Mouse (Mus musculus) kidney, postnatal 4 days (tissue): Measurements from ENCODE around the gene Tecpr2.

Experiments
- DNase-seq, 2 experiments: peaks; one replicate each; pipeline ENCODE4 v3.0.0; 2021; ENCODE audit warnings: mixed read lengths in 2 of 2

The Tecpr2 gene

DNA sequence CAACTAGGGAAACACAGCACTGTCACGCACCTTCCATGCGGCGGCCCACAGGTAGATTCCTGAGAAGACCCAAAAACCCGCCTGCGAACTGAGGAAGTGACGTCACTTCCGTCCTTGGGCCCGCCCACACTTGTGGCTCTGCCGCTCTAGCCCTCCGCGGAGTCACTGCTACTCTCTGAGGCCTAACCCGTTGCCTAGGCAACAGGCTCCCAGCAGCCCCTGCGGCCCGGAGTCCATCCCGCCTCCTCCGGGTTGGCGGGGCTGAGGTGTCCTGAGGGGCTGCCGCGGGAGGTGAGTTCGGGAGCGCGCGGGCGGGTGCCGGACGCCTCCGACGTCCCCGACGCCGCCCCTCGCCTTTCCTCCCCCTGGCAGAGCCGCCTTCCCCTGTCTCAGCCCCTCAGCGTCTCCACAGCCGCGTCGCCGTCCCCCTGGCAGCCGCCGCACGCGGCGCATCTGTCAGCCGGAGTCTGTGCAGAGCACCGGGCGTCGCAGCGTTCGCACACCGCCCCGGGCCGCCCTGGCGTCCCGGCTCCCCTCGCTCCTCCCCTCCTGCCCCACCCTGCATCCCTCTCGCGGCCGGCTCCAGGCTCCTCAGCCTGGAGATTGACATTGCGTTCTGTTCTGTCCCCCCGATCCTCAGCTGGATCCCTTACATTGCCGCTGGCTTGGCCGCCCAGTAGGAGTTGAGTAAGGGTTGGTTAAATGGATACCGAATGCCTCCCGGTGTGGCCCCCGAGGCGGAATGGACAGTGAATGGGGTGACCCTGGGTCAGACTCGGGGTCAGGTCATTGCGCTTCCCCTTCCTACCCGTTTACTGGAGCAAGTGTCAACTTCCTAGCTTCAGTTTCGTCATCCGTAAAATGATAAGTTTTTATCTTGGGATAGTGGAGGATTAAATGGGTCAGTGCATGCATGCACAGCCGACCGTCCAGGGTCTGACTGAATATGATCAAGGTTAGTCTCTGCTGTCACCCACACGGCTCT lies at the start of gene Tecpr2, which contains the start of gene Cinp:
TSS of gene Tecpr2 (plus strand) at position 229 of the 985 bp plus-strand sequence.
TSS of gene Cinp (minus strand) at position 110 of the 985 bp plus-strand sequence.
- DNase-seq = peak; percentile 96 to 98

DNA sequence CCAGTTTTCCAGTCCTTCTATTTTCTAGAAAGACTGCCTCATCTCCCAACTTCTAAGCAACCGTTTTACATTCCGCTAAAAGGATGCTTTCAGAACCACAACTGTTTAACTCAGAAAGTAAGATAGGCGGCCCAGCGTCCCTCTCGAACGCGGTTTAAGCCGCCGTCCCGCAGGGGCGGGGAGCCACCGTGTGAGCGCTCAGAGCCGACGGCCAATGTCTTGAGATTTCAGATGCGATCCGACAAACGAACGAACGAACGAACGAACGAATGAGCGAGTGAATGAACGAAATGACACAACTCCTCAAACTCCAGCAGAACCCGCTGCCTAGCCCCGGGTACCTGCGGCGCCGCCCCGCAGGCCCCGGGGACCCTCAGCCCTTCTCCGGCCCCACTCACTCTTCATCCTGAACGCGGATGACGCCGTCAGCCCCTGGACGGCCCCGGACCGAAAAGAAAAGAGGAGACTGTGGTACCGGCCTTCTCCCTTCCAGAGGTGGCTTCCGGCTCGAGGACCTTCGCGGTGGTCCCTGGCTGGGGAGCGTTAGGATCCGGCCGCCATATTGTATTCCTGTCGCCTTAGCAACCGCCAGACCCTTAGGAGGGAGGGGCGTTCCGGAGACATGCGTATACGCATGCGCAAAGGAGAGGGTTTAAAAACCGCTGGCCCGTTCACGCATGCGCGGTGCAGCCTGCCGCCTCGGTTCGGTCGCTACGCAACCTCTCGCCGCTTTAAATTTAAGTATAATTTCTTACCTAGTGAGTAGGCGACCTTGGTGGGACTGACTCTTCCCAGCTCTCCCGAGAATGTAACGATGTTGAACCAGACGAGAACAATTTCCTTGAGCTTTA lies 48.5 kb upstream of the Tecpr2 start, which contains the start of gene Mok:
TSS of gene Mok (minus strand) at position 592 of the 851 bp plus-strand sequence.
- DNase-seq = peak; percentile 97

DNA sequence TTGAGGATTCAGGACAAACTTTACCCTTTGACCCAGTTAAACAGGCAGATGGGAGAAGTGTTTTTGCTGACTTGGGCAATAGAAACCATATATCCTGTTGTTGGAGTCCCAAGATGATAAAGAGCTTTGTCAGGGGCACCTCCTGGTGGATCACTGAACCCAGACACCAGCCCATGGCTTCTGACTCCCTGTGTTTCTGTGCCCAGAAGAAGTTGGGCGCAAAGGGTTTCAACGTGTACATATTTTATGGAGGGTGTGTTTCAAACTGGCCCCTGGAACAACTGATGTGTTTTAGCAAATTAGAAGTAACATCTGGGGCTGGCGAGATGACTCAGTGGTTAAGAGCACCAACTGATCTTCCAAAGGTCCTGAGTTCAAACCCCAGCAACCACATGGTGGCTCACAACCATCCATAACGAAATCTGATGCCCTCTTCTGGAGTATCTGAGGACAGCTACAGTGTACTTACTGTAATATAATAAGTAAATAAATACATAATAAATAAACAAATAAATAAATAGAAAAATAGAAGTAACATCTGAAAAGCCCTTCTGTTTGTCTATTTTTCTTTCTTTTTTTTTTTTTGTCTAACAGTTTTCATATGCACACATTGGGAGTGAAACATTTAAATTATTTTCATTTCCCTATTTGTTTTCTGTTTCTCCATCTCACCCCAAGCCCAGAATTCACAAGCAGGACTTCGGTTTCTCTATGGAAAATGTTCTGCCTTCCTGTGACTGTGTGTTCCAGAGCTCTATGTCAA lies 47.2 kb upstream of the Tecpr2 start:
- no peak for DNase-seq

DNA sequence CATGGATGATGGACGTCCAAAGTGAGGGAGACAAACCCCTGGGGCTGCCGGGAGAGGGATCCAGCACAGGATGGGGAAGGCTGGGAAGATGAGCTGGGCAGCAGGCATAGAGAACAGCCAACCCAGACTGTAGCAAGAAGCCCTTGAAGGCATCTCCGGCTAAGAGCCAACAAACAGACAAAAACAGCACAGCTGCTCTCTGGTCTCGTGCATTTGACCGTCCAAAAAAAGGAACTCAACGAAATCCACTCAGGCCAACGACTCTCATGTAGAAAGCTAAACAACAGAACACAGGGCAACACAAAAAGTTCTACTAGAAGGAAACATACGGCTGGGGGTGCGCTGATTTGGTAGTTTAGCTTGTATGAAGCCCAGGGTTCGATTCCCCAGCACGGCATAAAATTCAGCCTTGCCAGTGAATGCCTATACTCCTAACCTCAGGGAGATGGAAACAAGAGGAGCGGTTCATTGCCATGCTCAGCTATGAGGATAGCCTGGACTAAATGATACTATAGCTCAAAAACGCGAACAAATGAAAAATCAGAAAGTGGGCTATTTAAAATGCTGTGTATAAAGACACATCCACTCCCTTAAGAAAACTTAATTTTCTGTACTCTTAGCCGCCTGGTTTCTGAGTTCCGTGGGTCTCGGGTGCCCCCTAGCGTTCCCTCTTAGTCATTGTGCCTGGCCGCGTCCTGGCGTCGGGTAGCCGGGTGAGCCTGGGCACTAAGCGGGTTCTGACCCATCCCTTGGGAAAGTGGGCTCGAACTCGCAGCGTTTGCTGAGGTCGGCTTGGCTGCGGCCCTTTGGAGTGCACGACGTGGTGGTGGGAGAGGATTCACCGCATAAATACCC lies 45.6 kb upstream of the Tecpr2 start:
- peak; percentile 89 to 91 for DNase-seq

DNA sequence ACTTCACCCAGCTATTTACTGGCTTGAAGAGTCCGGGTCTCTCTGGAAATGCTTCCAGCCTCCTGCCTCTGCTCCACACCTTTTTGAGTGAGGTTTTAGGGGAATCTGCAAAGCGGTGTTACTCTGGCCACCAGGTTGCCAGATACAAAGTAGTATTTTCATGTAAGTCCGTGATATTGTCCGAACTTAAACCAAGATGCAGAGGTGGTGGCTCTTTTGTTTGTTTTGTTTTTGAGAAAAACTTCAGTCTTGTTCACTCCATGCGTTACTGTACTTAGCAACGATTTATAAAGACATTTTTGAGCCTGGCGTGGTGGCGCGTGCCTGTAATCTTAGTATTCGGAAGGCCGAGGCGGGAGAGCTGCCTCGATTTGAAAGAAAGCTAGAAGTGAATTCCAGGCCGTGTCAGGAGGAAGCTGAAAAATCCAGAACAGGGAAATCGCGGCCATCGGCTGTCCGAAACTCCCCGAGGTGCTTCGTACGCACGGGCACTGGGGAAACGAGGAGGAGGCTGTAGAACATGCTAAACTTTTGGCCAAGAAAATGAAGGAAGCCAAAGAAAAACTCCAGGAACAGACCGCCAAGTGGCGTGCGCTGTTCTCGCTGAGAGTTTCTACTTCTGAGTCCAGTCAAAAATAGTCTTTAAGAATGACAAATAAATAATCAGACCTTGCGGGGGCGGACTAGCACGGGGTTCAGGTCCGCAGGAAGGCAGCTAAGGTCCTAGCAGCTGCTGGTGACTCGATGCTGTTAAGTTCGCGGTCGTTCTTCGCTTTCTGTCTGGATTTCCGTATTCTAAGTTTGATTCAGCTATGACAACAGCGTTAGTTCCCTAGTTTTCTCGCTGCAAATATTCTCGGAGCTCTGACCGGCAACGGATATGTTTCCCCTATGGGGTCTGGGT lies 44.6 kb upstream of the Tecpr2 start:
- peak in 1 of 2 experiments; percentile 53 for DNase-seq

DNA sequence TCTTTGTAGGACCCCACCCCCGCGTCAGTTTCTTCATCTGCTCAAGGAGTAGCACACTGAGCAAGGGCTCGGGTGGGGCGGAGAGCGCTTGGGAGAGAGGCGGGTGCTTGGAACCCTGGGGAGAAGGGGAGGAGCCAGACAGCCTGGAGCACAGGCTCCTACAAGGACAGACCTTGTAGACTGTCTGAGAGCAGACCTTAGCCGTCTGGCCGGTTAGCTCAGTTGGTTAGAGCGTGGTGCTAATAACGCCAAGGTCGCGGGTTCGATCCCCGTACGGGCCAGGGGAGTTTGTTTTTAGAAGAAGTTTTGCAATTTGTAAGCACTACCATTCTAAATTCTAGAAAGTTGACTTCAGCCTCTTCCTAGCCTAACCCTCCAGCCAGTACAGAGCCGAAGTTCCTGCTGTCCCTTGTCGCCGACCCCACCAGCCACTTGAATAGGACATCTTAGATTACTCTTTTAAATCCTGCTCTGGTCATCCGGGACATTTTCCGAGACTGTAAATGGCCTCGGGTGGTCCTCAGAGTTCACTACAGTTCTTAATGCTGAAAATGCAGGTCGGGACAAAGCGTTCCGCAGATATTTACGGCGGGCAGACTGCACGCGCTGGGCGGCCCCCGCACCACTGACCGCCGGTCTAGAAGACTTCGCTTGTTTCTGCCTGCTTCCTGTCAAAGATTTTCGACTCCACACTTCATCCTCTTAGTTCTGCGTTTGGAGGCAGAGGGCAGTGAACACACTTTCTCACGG lies 43.8 kb upstream of the Tecpr2 start:
- DNase-seq = peak; percentile 91 to 94

DNA sequence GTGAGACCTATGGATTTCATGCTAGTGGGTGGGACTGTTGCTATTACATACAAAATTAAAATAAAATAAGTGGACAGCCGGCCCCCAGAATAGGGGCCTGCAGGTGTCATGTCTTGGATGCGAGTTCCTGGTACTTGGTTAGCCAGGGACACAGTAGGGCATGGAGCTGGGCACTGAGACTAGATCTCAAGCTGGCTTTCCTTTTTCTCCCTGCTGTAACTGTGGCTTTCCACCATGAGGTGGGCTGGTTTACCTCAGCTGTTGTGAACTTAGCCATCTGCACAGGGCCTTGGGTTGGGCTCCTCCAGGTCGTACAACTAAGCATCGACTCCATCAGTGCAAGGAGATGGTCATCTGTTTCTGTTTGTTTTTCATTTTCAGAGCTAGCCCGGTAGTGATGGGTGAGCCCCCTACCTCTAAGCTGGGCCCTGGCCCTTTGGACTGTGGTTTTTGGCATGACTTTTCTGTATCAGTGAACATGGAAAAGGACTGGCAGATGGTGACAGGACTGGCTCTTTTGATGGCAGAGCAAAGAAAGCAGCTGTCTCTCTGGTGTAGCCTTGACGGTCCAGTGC lies 42.8 kb upstream of the Tecpr2 start:
- DNase-seq = no peak

DNA sequence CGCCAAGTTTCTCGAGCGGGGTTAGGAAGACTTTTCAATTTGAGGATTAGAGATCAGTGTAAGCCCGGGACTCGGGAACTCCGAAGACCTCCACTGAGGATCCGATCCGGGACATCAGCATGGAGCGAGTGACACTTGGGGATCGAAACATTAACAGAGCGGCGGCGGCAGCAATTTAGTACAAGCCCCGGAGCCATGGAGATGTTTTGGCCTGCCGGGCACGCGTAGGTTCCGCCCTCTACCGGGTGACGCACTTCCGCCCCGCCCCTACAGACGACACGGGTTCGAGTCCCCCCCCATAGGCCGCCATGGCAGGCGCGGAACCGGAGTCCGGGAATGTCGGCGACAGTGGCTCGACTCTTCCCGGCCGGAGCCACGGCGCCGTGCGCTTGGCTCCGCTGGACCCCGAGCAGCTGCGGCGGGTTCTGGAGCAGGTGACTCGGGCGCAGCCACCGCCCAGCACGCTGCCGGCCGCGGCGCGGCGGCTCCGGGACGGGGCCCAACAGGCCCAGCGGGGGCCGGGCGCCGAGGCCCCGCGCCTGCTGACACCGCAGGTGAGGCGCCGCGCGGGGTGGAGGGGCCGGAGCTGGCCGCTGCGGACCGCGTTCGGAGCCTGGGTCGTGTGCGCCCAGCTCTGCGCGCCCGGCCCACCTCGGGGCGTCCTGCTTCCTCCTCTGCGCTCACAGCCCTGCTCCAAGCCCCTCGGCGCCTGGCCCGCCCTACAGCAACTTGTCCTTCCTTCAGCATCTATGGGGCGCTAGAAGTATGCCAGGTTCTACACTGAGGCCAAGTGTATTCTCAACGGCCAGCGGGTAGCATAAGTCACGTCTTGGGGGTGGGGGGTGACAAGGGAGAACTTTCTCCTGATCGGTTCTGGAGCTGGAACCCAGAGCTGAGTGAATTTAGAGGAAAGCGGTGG lies 38.8 kb upstream of the Tecpr2 start, which contains the start of gene Zfp839:
TSS of gene Zfp839 (plus strand) at position 244 of the 919 bp plus-strand sequence.
- peak; percentile 89 to 93 for DNase-seq

DNA sequence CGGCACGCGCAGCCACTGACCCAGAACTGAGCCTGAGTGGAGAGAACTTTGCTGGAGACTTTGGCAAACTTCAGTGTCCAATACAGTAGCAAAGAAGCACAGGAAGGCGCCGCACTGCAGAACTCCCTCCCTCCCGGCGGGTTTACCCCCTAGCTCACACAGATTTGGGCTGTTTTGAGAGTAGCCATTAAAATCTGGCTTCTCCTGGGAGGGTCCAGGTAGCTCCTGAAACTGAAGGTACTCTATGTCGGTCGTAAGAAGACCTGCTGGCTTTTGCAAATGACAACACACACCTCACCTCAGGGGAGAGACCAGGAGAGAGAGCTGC lies 38.2 kb upstream of the Tecpr2 start:
- no peak for DNase-seq

DNA sequence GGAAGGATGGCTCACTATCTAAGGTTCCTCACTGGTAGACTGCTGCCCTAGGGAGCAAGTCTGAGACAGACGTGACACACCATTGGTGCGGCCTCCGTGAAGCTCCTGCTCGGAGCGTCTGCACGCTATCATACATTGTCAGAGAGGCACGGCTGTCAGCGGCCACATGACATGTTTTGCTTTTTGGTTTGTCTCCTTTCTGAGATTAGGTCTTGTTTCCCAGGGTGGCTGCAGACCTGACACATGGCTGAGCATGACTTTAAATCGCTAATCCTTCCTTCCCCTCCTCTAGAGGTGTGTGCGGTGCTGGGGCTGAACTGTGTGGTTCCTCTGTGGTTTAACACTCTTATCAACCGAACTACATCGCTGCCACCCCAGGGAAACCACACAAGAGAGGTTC lies 37.6 kb upstream of the Tecpr2 start:
- no peak for DNase-seq

DNA sequence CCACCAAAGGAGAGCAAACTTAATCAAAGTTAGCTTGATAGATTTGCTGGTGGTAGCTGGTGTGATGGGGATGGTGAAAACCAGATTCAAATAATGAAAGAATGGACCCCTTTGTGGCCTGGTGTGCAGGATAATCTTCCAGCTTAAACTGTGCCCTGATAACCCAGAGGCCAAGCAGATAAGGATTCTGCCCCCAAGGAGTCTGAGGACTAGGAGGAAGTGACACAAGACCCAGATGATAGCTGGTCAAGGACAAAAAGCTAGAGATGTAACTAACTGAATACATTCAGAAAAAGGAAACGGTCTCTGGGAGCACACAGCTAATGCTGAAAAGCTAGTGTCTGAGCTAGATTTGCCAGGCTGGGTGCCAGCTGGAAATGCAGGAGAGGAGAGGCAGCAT lies 37.1 kb upstream of the Tecpr2 start:
- no peak for DNase-seq

DNA sequence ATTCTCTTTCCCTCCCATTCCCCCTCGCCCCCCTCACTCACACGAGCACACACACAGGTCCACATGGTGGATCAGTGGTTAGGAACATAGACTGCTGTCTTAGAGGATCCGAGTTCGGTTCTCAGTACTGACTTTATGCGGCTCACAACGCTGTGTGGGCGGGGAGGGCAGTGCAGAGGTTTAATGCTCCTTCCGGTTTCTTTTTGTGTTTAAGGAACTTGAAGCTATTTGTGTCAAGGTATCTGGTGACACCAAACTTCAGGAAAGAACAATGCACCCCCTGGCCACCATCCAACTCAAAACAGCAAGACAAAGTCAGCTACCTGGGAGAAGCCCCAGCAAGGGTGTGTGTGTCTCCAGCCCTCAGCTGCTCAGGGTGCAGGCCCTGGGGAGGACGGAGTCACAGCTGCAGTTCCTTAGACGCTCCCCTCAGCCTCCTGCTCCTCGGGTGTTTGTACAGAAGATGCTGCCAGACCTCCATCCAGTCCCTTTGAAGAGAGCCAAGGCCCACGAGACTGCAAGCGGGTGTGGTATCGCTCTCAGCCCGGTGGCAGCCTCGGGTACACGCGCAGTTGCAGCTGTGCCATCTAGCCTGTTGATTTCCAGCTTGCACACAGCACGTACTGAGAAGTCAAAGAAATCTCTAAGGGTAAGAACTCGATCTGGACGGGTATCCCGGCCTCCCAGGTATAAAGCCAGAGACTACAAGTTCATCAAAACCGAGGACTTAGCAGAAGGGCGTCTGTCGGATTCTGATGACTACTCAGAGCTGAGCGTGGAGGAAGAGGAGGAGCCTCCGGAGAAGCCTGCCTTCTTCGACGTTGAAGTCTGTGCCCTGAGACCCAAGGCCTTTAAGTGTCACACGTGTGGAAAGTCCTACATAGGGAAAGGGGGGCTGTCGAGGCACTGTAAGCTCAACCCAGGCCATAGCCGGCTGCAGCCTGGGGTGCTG lies 34.0 kb upstream of the Tecpr2 start:
- DNase-seq = no peak

DNA sequence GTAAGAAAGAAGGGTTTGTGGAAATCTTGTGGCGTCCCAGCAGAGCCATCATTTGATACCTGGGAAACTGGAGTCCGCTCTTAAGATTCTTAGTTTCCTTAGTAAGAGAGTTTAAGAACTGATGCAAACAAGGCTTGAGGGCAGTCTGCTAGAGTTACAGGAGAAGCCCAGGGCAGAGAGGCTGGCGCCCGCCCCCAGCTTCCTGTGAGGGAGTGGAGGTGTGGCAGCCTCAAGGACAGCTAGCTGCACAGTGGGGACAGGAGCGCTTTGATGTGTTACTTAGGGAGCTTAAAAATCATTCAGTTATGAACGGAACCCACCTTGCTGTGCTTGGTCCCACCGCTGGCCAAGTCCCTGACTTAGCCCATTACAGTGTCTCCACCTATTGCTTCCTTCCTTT lies 31.9 kb upstream of the Tecpr2 start:
- no peak for DNase-seq

DNA sequence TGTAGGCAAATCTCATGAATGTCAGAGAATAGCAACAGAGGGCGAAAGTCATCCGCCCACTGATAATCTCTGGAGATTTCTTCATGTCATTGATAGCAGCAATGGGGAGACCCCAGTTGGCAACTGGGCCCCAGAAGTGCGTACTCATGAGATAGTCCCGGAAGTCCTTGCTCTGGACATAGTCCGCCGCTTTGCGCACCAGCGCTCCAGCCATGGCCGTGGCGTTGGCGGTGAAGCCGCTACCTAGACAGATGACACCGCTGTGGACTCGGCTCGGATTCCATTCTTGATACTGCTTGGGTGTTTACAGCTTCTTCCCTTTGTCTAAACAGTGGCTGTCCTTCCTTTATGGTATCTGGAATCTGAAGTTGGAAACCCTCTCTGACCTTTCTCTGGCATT lies 30.4 kb upstream of the Tecpr2 start:
- peak in 1 of 2 experiments; percentile 37 for DNase-seq

DNA sequence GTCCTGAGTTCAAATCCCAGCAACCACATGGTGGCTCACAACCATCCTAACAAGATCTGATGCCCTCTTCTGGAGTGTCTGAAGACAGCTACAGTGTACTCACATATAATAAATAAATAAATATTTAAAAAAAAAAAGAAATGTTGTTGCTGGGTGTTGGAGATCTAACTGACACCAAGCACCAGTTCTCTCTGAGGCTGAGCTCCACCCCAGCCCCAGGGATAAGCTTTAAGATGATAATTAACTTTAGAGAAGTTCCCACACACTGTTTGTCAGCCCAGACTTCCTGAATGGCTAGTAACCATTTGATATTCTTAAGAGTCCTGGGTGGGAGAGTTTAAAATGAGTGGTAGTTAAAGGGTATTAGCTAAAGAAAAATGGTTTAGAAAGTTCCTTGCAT lies 28.8 kb upstream of the Tecpr2 start:
- no peak for DNase-seq

DNA sequence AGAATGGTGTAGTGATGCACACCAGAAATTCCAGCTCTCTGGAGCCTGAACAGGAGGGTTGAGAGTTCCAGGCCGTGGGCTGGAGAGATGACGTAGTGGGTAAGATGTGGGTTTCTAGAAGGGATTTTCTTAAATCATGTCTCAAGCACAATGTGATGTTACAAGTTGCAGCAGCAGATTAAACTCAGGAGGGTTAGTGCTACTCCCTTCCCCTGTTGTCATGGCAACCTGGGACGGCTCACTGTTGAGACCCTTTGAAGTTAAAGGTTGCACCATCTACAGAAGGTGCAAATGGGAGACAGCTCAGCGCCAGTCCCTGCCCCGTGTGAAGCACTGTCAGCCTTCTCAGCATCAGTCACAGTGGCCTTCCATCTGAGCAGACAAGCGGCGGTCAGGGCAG lies 27.8 kb upstream of the Tecpr2 start:
- DNase-seq = no peak

DNA sequence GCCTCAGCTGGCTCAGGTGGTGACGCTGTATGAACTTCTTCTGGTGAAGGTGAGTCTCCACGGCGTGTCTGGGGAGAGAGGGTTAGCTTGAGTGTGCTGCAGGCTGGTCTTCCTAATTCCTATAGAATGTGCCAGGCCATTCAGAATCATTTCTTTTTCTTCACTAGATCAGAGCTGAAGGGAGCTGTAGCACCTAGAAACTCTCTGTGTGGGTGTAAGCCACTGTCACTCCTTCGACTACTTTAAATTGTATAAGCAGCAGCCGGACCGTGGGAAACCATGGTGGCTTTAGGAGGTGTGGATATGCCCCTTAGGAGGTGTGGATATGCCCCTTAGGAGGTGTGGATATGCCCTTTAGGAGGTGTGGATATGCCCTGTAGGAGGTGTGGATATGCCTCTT lies 25.1 kb upstream of the Tecpr2 start:
- DNase-seq = no peak
